In the genomic region with DNA sequence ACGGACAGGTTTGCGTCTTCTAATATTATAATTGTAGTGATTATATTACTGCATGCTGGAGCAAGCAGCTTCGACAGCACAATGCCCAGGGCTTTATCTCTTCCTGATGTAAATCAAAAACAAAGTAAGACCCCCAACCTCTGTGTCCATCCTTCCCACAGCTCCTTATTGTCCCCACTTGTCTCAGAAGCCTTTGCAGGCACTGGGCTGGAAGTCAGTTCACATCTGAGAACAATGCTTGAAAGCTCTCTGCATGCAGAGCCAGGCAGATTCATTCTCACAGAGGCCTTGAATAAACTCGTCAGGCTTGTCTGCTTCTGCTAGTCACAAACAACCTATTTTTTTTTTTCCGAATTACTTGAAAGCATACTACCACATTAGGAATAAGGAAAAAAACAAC, we compare ENCODE assay signal across 24 mouse cellular contexts. TPM values are rescaled to one million over a fixed set of nuclear protein-coding genes. Genes with fewer than 3 reads are reported as not detected.
DNase-seq lines count a peak whose midpoint lies in the region; ATAC-seq lines count a peak whose summit lies in the region.
"Had no signal": no experiment of that assay in that cellular context is flagged by ENCODE, and none has a peak within 500 bp of the region (broad histone marks: within the 10 kb centered on the region; RNA-seq: fewer than 3 reads in every experiment).

No protein-coding gene starts in this region.

- DNase-seq in forebrain, embryonic 14.5 days (ENCODE audit: low spot score), result peak; percentile 36
- peak; percentile 30 for DNase-seq in retina, postnatal 1 day
- DNase-seq in layer of hippocampus, adult 18-20 months (ENCODE audit: low spot score in 2 of 2), result no peak
- DNase-seq in kidney, postnatal 10 days, result no peak
- DNase-seq in lung, postnatal 14 days, result no peak
- DNase-seq: adrenal gland, adult 2 months; cerebellum, adult 11-12 months; cerebellum, postnatal 25 days; kidney, postnatal 25 days; layer of hippocampus, adult 9-11 months; lung, postnatal 10 days; thymus, postnatal 36 days had no signal

- H3K27me3 ChIP-seq in forebrain, embryonic 14.5 days (replicated peaks; ENCODE audit: control insufficient read depth, insufficient read depth, low read length), result no peaks in the 10 kb centered on the region
- H3K27me3 ChIP-seq in forebrain, embryonic 12.5 days, result no peaks in the 10 kb centered on the region
- H3K27me3 ChIP-seq in hindbrain, embryonic 13.5 days, result no peaks in the 10 kb centered on the region
- no peaks in the 10 kb centered on the region for H3K27me3 ChIP-seq in midbrain, embryonic 12.5 days
- H3K27me3 ChIP-seq: CH12.LX; embryonic facial prominence, embryonic 12.5 days; heart, embryonic 12.5 days; limb, embryonic 15.5 days had no signal

- no peaks in the 10 kb centered on the region for H3K36me3 ChIP-seq in forebrain, embryonic 14.5 days (ENCODE audit: control insufficient read depth, insufficient read depth, low read length)
- no peaks in the 10 kb centered on the region for H3K36me3 ChIP-seq in forebrain, embryonic 12.5 days (replicated peaks)
- no peaks in the 10 kb centered on the region for H3K36me3 ChIP-seq in hindbrain, embryonic 13.5 days
- no peaks in the 10 kb centered on the region for H3K36me3 ChIP-seq in midbrain, embryonic 12.5 days
- H3K36me3 ChIP-seq: embryonic facial prominence, embryonic 12.5 days; heart, embryonic 12.5 days; limb, embryonic 15.5 days had no signal

- no peak overlapping the region for H3K4me3 ChIP-seq in forebrain, embryonic 14.5 days (ENCODE audit: low read depth, low read length)
- no peak overlapping the region for H3K4me3 ChIP-seq in forebrain, embryonic 12.5 days (replicated peaks)
- no peak overlapping the region for H3K4me3 ChIP-seq in hindbrain, embryonic 13.5 days
- H3K4me3 ChIP-seq in midbrain, embryonic 12.5 days, result no peak overlapping the region
- H3K4me3 ChIP-seq: embryonic facial prominence, embryonic 12.5 days; heart, embryonic 12.5 days; limb, embryonic 15.5 days had no signal

- H3K4me1 ChIP-seq in forebrain, embryonic 14.5 days (ENCODE audit: control insufficient read depth, insufficient read depth, low read length), result no peaks in the 10 kb centered on the region
- H3K4me1 ChIP-seq in forebrain, embryonic 12.5 days, result peaks cover 8% of the 10 kb centered on the region
- H3K4me1 ChIP-seq in hindbrain, embryonic 13.5 days (replicated peaks), result peaks cover 9% of the 10 kb centered on the region
- H3K4me1 ChIP-seq in midbrain, embryonic 12.5 days, result peaks cover 23% of the 10 kb centered on the region
- H3K4me1 ChIP-seq: embryonic facial prominence, embryonic 12.5 days; limb, embryonic 15.5 days had no signal

- H3K27ac ChIP-seq in forebrain, embryonic 14.5 days (ENCODE audit: low read depth, low read length), result no peak overlapping the region
- no peak overlapping the region for H3K27ac ChIP-seq in forebrain, embryonic 12.5 days
- H3K27ac ChIP-seq in hindbrain, embryonic 13.5 days, result no peak overlapping the region
- peak overlapping the region; percentile 39; the same call in 1 of the 2 replicates for H3K27ac ChIP-seq in midbrain, embryonic 12.5 days (replicated peaks)
- H3K27ac ChIP-seq: embryonic facial prominence, embryonic 12.5 days; limb, embryonic 15.5 days had no signal

- H3K9ac ChIP-seq in forebrain, embryonic 14.5 days (ENCODE audit: low read length), result no peak overlapping the region
- no peak overlapping the region for H3K9ac ChIP-seq in forebrain, embryonic 12.5 days
- no peak overlapping the region for H3K9ac ChIP-seq in hindbrain, embryonic 13.5 days
- no peak overlapping the region for H3K9ac ChIP-seq in midbrain, embryonic 12.5 days (replicated peaks)
- H3K9ac ChIP-seq: embryonic facial prominence, embryonic 12.5 days; heart, embryonic 12.5 days; limb, embryonic 15.5 days had no signal

- ATAC-seq in forebrain, embryonic 14.5 days, result no peak
- no peak for ATAC-seq in forebrain, embryonic 12.5 days (ENCODE audit: low FRiP score)
- peak; percentile 64; the same call in 1 of the 2 replicates for ATAC-seq in hindbrain, embryonic 13.5 days (ENCODE audit: low FRiP score)
- ATAC-seq in midbrain, embryonic 12.5 days (ENCODE audit: low FRiP score, low read depth), result peak; percentile 61; the same call in 1 of the 2 replicates
- ATAC-seq: intestine, postnatal 0 days had no signal

- no peaks in the 10 kb centered on the region for H3K9me3 ChIP-seq in forebrain, embryonic 14.5 days (replicated peaks; ENCODE audit: control insufficient read depth, low read length)
- no peaks in the 10 kb centered on the region for H3K9me3 ChIP-seq in forebrain, embryonic 12.5 days
- no peaks in the 10 kb centered on the region for H3K9me3 ChIP-seq in hindbrain, embryonic 13.5 days
- no peaks in the 10 kb centered on the region for H3K9me3 ChIP-seq in midbrain, embryonic 12.5 days
- H3K9me3 ChIP-seq: embryonic facial prominence, embryonic 12.5 days; heart, embryonic 12.5 days; limb, embryonic 15.5 days had no signal

- no peak overlapping the region for H3K4me2 ChIP-seq in forebrain, embryonic 14.5 days (ENCODE audit: low read length)
- no peak overlapping the region for H3K4me2 ChIP-seq in forebrain, embryonic 12.5 days
- H3K4me2 ChIP-seq in hindbrain, embryonic 13.5 days, result no peak overlapping the region
- H3K4me2 ChIP-seq in midbrain, embryonic 12.5 days (replicated peaks), result no peak overlapping the region
- H3K4me2 ChIP-seq: embryonic facial prominence, embryonic 12.5 days; heart, embryonic 12.5 days; limb, embryonic 15.5 days had no signal

- WGBS in forebrain, embryonic 14.5 days, result 14% methylated on average over 5 of the region's 5 CpGs
- 17% methylated on average over 5 of the region's 5 CpGs for WGBS in forebrain, embryonic 12.5 days
- 11% methylated on average over 5 of the region's 5 CpGs for WGBS in hindbrain, embryonic 13.5 days
- 8% methylated on average over 5 of the region's 5 CpGs for WGBS in midbrain, embryonic 12.5 days

RNA-seq across cellular contexts. Expression of gene Grxcr1, which starts 19.5 kb away (rescaled TPM):
- not detected in 2 replicates for polyA plus RNA-seq in forebrain, embryonic 14.5 days (2014; fragmentation: Nextera tagmentation; extraction: Ambion mirVana)
- not detected in 2 replicates for polyA plus RNA-seq in forebrain, embryonic 12.5 days (2016; fragmentation: Nextera tagmentation; extraction: Ambion mirVana)
- 0.21 and 0.43 TPM in 2 replicates for polyA plus RNA-seq in hindbrain, embryonic 13.5 days (2015; fragmentation: Nextera tagmentation; extraction: Ambion mirVana)
- polyA plus RNA-seq in midbrain, embryonic 12.5 days (2016; fragmentation: Nextera tagmentation; extraction: Ambion mirVana), result not detected in 2 replicates
- not detected for total RNA-seq in layer of hippocampus, adult 18-20 months (2021)
- total RNA-seq: adrenal gland, adult 2 months; CH12.LX; gastrocnemius, postnatal 4 days; heart, postnatal 25 days; megakaryocyte-erythroid progenitor cell, adult 5-6 weeks had no signal
- polyA plus RNA-seq: adrenal gland, adult 2 months; heart, embryonic 12.5 days; intestine, postnatal 0 days; limb, embryonic 15.5 days; liver, embryonic 16.5 days had no signal

Comparison
In these comparisons a context has a peak if more than half of its experiments do, and no peak if none do; other contexts are left out.
1. ATAC-seq: peak in hindbrain, embryonic 13.5 days (single experiment) and midbrain, embryonic 12.5 days (single experiment); none in forebrain, embryonic 14.5 days (single experiment) and forebrain, embryonic 12.5 days (single experiment).
2. DNase-seq: peak in forebrain, embryonic 14.5 days (single experiment) and retina, postnatal 1 day (single experiment); none in layer of hippocampus, adult 18-20 months (0 of 2), kidney, postnatal 10 days (single experiment) and lung, postnatal 14 days (single experiment).